Mouse (Mus musculus): ENCODE data around the gene Kctd21.

DNA sequence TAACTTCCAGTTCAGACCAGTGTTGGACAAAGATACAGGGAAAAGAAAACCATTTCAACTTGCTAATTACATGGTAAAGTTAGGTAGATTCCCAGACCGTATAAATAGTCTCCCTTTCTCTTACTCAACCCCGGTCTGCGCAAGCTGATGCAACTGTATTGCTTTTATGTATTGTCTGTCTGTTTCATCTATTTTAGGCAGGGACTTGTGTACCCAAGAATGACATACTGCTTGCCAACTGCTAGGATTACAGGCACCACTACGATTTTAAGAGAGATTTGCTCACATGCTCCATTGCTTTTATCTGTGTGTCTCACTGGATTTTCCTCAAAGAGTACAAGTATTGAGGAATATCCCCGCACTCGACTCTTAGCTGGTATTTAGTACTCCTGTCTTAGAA, 66.8 kb downstream of the Kctd21 start:
- TF ChIP-seq CTCF (IDR thresholded peaks at IDR 0.05; ENCODE audit: extremely low read depth, insufficient read length, insufficient replicate concordance, low read depth, low read length) (no peak), POLR2A (IDR thresholded peaks at IDR 0.05; ENCODE audit: low read depth, low read length) (no peak)

Measured in small intestine, adult 2 months (tissue).